Mouse (Mus musculus): ENCODE results near the gene P4ha1. TPM values are rescaled to one million over a fixed set of nuclear protein-coding genes. Genes with fewer than 3 reads are reported as not detected.
"Not testable (repeated sequence)": the region's sequence is repeated elsewhere in the genome, so short reads cannot be mapped to it uniquely, and the experiment has no call there.

The P4ha1 gene
- polyA plus RNA-seq, 1 experiment from 2014 or later, result 49.3 TPM

DNA sequence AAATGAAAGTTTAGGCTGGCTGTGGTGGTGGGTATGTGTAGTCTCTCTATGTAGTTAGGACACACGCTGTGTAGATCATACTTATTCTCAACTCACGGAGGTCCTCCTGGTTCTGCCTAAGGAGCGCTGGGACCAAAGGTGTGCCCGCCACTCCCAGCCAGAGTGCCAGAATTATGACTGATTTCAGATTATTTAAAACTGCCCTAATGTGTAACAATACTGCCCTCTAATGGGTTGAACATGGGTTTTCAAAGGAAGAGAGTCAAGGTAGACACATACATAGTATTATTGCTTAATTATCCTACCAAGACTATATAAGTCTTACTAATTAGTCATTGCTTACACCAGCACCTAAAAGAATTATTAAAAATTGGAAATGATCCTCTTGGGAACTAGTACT lies 35.6 kb downstream of the P4ha1 start:
- 92% methylated on average over 4 of the region's 4 CpGs for WGBS
- Histone ChIP-seq H3K4me3 (no peak overlapping the region), H3K36me3 (replicated peaks) (peaks cover 92% of the 10 kb centered on the region), H3K9me3 (no peaks in the 10 kb centered on the region), H3K27ac (replicated peaks) (no peak overlapping the region), H3K4me1 (no peaks in the 10 kb centered on the region), H3K27me3 (replicated peaks; ENCODE audit: low read depth, poor library complexity, severe bottlenecking) (no peaks in the 10 kb centered on the region)
- no peak for DNase-seq (ENCODE audit: low spot score)

GRCm38 (mm10) chr10:59363208-59363607 lies 40.1 kb downstream of the P4ha1 start:
- Histone ChIP-seq H3K27ac (replicated peaks) (no peak overlapping the region), H3K4me1 (no peaks in the 10 kb centered on the region), H3K36me3 (replicated peaks) (peaks cover 98% of the 10 kb centered on the region), H3K4me3 (no peak overlapping the region), H3K9me3 (no peaks in the 10 kb centered on the region), H3K27me3 (replicated peaks; ENCODE audit: low read depth, poor library complexity, severe bottlenecking) (no peaks in the 10 kb centered on the region)
- 90% methylated on average over 2 of the region's 2 CpGs for WGBS
- no peak for DNase-seq (ENCODE audit: low spot score)

GRCm38 (mm10) chr10:59364551-59364950 lies 41.5 kb downstream of the P4ha1 start:
- WGBS, result 91% methylated on average over 3 of the region's 3 CpGs
- Histone ChIP-seq H3K27me3 (replicated peaks; ENCODE audit: low read depth, poor library complexity, severe bottlenecking) (no peaks in the 10 kb centered on the region), H3K4me1 (no peaks in the 10 kb centered on the region), H3K4me3 (no peak overlapping the region), H3K27ac (replicated peaks) (no peak overlapping the region), H3K36me3 (replicated peaks) (peaks cover 100% of the 10 kb centered on the region), H3K9me3 (no peaks in the 10 kb centered on the region)
- no peak for DNase-seq (ENCODE audit: low spot score)

GRCm38 (mm10) chr10:59365804-59366589 lies 42.9 kb downstream of the P4ha1 start:
- WGBS, result 83% methylated on average over 5 of the region's 5 CpGs
- Histone ChIP-seq H3K4me3 (no peak overlapping the region), H3K36me3 (replicated peaks) (peaks cover 100% of the 10 kb centered on the region), H3K4me1 (no peaks in the 10 kb centered on the region), H3K9me3 (no peaks in the 10 kb centered on the region), H3K27me3 (replicated peaks; ENCODE audit: low read depth, poor library complexity, severe bottlenecking) (no peaks in the 10 kb centered on the region), H3K27ac (replicated peaks) (no peak overlapping the region)
- no peak for DNase-seq (ENCODE audit: low spot score)

DNA sequence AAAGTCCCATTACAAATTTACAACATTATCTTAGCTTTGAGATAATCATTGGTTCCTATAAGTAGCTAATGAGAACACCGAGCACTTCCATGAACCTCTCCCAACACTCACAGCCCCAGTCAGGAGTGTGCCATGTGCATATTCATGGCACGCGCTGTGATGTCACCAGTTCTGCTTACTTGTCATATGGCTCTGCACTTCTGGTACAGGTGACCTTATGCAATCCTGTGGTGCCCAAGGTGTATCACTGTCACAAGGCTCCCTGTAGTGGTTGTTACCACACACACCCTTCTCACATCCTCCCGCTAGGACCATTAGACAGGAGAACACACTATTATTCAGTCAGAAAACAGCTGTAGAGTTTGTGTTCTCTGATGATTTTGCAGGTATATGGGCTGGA lies 43.6 kb downstream of the P4ha1 start:
- Histone ChIP-seq H3K36me3 (replicated peaks) (peaks cover 100% of the 10 kb centered on the region), H3K4me3 (no peak overlapping the region), H3K4me1 (no peaks in the 10 kb centered on the region), H3K27me3 (replicated peaks; ENCODE audit: low read depth, poor library complexity, severe bottlenecking) (no peaks in the 10 kb centered on the region), H3K27ac (replicated peaks) (no peak overlapping the region), H3K9me3 (no peaks in the 10 kb centered on the region)
- no peak for DNase-seq (ENCODE audit: low spot score)
- WGBS, result 97% methylated on average over 4 of the region's 4 CpGs

DNA sequence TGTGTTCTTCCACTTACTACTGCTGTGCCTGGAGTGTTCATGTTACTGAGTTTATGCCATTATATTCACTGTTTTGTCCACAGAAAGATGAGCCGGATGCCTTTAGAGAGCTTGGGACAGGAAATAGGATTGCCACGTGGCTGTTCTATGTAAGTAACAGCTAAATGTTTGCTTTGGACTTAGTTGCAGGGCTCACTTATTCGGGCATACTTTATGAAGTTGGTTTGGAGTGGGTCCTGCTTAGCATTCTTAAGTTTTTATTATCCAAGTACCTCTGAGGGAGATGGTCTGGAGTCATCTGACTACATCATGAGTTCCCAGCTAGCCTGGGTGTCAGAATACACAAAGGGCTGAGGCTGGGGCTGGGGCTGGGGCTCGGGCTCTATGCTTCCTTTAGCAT lies 44.1 kb downstream of the P4ha1 start:
- Histone ChIP-seq H3K4me3 (no peak overlapping the region), H3K36me3 (replicated peaks) (peaks cover 99% of the 10 kb centered on the region), H3K27ac (replicated peaks) (no peak overlapping the region), H3K4me1 (no peaks in the 10 kb centered on the region), H3K27me3 (replicated peaks; ENCODE audit: low read depth, poor library complexity, severe bottlenecking) (no peaks in the 10 kb centered on the region), H3K9me3 (no peaks in the 10 kb centered on the region)
- 87% methylated on average over 4 of the region's 4 CpGs for WGBS
- DNase-seq (ENCODE audit: low spot score), result no peak

GRCm38 (mm10) chr10:59368729-59369128 lies 45.6 kb downstream of the P4ha1 start:
- peaks cover 99% of the 10 kb centered on the region for H3K36me3 ChIP-seq (replicated peaks)
- no peaks in the 10 kb centered on the region for H3K4me1 ChIP-seq
- no peak overlapping the region for H3K4me3 ChIP-seq
- H3K27ac ChIP-seq (replicated peaks), result no peak overlapping the region
- 90% methylated on average over 8 of the region's 8 CpGs for WGBS
- DNase-seq (ENCODE audit: low spot score), result no peak
- no peaks in the 10 kb centered on the region for H3K27me3 ChIP-seq (replicated peaks; ENCODE audit: low read depth, poor library complexity, severe bottlenecking)
- H3K9me3 ChIP-seq, result no peaks in the 10 kb centered on the region

DNA sequence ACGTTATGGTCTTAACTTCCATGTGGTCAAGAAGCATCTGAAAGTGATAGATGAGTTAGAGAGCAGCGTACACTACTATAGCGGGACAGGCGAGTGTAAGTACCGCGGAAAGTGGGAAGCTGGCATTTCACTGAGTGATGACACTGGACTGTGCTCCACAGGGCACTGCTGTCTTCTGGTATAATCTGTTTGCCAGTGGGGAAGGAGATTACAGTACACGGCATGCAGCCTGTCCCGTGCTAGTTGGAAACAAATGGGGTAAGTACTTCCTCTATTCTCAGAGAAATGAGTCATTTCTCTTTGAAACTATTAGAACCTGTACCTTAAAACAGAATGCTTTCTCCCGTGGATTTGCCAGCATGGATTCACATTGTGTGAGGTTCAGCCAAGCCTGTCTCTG lies 46.3 kb downstream of the P4ha1 start:
- Histone ChIP-seq H3K4me3 (no peak overlapping the region), H3K27ac (replicated peaks) (no peak overlapping the region), H3K4me1 (no peaks in the 10 kb centered on the region), H3K36me3 (replicated peaks) (peaks cover 99% of the 10 kb centered on the region), H3K9me3 (no peaks in the 10 kb centered on the region), H3K27me3 (replicated peaks; ENCODE audit: low read depth, poor library complexity, severe bottlenecking) (no peaks in the 10 kb centered on the region)
- DNase-seq (ENCODE audit: low spot score), result no peak
- 95% methylated on average over 9 of the region's 9 CpGs for WGBS

GRCm38 (mm10) chr10:59377906-59378305 lies 54.8 kb downstream of the P4ha1 start:
- 89% methylated on average over 10 of the region's 10 CpGs for WGBS
- no peak for DNase-seq (ENCODE audit: low spot score)
- H3K36me3 ChIP-seq (replicated peaks), result peaks cover 39% of the 10 kb centered on the region
- H3K4me3 ChIP-seq, result no peak overlapping the region
- H3K27me3 ChIP-seq (replicated peaks; ENCODE audit: low read depth, poor library complexity, severe bottlenecking), result no peaks in the 10 kb centered on the region
- no peaks in the 10 kb centered on the region; the same call in 1 of the 2 replicates for H3K4me1 ChIP-seq
- H3K9me3 ChIP-seq, result no peaks in the 10 kb centered on the region
- H3K27ac ChIP-seq (replicated peaks), result no peak overlapping the region

DNA sequence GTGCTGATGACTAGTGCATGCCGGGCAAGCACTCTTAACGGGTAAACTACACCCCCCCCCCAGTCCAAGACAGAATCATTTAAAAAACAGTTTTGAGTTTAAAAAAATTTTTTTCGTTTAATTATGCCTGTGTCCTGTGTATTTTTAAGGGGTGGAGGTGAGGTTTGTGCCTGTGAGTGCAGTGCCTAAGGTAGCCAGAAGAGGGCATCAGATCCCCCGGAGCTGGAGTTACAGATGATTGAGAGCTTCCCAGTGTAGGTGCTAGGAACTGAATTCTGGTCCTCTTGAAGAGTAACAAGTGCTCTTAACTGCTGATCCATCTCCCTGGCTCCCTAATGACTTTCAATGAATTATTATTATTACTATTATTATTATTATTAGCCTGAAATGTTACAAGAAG lies 55.6 kb downstream of the P4ha1 start:
- H3K9me3 ChIP-seq, result no peaks in the 10 kb centered on the region
- WGBS, result 93% methylated on average over 4 of the region's 4 CpGs
- peaks cover 31% of the 10 kb centered on the region for H3K36me3 ChIP-seq (replicated peaks)
- H3K4me3 ChIP-seq, result no peak overlapping the region
- no peak for DNase-seq (ENCODE audit: low spot score)
- H3K27ac ChIP-seq (replicated peaks), result no peak overlapping the region
- no peaks in the 10 kb centered on the region for H3K27me3 ChIP-seq (replicated peaks; ENCODE audit: low read depth, poor library complexity, severe bottlenecking)
- no peaks in the 10 kb centered on the region; the same call in 1 of the 2 replicates for H3K4me1 ChIP-seq

DNA sequence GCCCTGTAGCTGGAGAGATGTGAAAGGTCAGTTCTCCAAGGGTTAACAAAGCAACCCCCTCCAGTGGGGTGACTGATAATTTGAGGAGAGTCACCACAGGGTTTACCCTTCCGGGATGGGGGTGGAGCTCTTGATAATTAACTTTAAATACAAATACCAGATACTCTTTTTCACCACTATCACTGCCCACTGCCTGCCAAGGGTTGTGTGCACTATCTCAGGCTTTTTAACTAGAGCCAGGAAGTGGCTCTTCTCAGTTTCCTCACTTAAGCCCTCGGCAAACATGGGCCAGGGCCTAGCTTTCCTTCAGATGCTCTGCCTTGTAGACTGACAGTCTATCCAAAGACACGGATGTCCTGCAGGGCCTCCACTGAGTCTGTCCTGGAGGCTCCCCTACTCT lies 56.8 kb downstream of the P4ha1 start:
- no peaks in the 10 kb centered on the region; the same call in 1 of the 2 replicates for H3K4me1 ChIP-seq
- H3K36me3 ChIP-seq (replicated peaks), result peaks cover 19% of the 10 kb centered on the region
- 41% methylated on average over 3 of the region's 3 CpGs for WGBS
- no peak for DNase-seq (ENCODE audit: low spot score)
- no peak overlapping the region for H3K4me3 ChIP-seq
- no peaks in the 10 kb centered on the region for H3K27me3 ChIP-seq (replicated peaks; ENCODE audit: low read depth, poor library complexity, severe bottlenecking)
- H3K27ac ChIP-seq (replicated peaks), result no peak overlapping the region
- H3K9me3 ChIP-seq, result no peaks in the 10 kb centered on the region

GRCm38 (mm10) chr10:59380411-59380821 lies 57.3 kb downstream of the P4ha1 start:
- H3K27me3 ChIP-seq (replicated peaks; ENCODE audit: low read depth, poor library complexity, severe bottlenecking), result no peaks in the 10 kb centered on the region
- peaks cover 17% of the 10 kb centered on the region for H3K36me3 ChIP-seq (replicated peaks)
- H3K27ac ChIP-seq (replicated peaks), result no peak overlapping the region
- H3K4me3 ChIP-seq, result no peak overlapping the region
- DNase-seq (ENCODE audit: low spot score), result no peak
- 68% methylated on average over 2 of the region's 2 CpGs for WGBS
- H3K9me3 ChIP-seq, result no peaks in the 10 kb centered on the region
- no peaks in the 10 kb centered on the region; the same call in 1 of the 2 replicates for H3K4me1 ChIP-seq

GRCm38 (mm10) chr10:59381563-59381962 lies 58.5 kb downstream of the P4ha1 start:
- H3K36me3 ChIP-seq (replicated peaks), result peaks cover 17% of the 10 kb centered on the region
- H3K27me3 ChIP-seq (replicated peaks; ENCODE audit: low read depth, poor library complexity, severe bottlenecking); H3K4me1 ChIP-seq; DNase-seq (ENCODE audit: low spot score); H3K4me3 ChIP-seq; H3K9me3 ChIP-seq; H3K27ac ChIP-seq (replicated peaks): not testable (repeated sequence)
- WGBS, result 91% methylated on average over 7 of the region's 10 CpGs
